Mouse (Mus musculus): ENCODE data around the gene Olfr1328.

DNA sequence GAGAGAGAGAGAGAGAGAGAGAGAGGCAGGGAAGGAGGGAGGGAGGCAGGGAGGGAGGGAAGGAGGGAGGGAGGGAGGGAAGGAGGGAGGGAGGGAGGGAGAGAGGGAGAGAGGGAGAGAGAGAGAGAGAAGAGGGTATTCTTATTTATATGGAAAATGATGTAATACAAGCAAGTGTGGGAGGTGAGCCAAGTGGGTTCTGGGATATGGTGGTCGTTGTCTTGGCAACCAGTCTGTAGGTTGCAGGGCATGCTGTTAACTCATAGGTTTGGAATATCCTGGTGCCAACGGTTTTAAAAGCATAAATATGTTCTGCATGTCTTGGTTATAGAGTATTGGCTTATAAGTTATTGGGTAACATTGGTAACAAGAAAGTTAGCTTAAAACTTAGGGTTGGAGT, 36.4 kb downstream of the Olfr1328 start:
- TF ChIP-seq GATA1 (IDR thresholded peaks at IDR 0.05; ENCODE audit: low read length) (no peak), TAL1 (IDR thresholded peaks at IDR 0.05; ENCODE audit: low read length) (no peak)
